Mouse (Mus musculus): ENCODE data around the gene Hormad1.

GRCm38 (mm10) chr3:95561826-95562225 is 2.3 kb downstream of the Hormad1 start:
- TF ChIP-seq CTCF (IDR thresholded peaks at IDR 0.05; ENCODE audit: low read depth, low read length) (no peak), GATA1 (IDR thresholded peaks at IDR 0.05; ENCODE audit: borderline replicate concordance, low read length) (no peak)
